14 mouse cellular contexts compared by ENCODE assay signal in the genomic region with DNA sequence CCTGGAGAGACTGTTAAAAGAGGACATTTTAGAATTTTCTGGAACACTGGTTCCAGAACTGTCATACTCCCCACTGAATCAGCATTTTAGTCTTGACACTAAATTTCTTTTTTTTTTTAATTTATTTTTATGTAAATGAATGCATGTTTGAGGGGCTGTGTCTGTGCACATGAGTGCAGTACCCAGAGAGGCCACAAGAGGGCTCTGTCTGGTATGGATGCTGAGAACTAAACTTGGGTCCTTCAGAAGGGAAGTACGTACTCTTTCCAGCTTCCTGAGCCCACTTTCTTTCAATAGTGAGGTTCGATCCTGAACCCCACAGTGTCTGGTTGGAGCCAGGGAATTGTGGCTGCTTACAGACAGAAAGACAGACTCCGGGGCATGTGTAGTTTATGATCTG. TPM values are rescaled to one million over a fixed set of nuclear protein-coding genes. Genes with fewer than 3 reads are reported as not detected.
DNase-seq lines count a peak whose midpoint lies in the region; ATAC-seq and TF ChIP-seq lines count a peak whose summit lies in the region.
"Had no signal": no experiment of that assay in that cellular context is flagged by ENCODE, and none has a peak within 500 bp of the region (broad histone marks: within the 10 kb centered on the region; RNA-seq: fewer than 3 reads in every experiment).

No protein-coding gene starts in this region.

- no peaks in the 10 kb centered on the region for H3K36me3 ChIP-seq in intestine, postnatal 0 days (ENCODE audit: control insufficient read depth, insufficient read depth)
- no peaks in the 10 kb centered on the region for H3K36me3 ChIP-seq in intestine, embryonic 16.5 days (ENCODE audit: control insufficient read depth, insufficient read depth, low read length)
- no peaks in the 10 kb centered on the region for H3K36me3 ChIP-seq in thymus, adult 2 months (ENCODE audit: control insufficient read depth, insufficient read depth, low read length)
- H3K36me3 ChIP-seq in forebrain, embryonic 15.5 days: no peaks in the 10 kb centered on the region
- no peaks in the 10 kb centered on the region for H3K36me3 ChIP-seq in forebrain, embryonic 10.5 days (replicated peaks)
- H3K36me3 ChIP-seq: stomach, embryonic 15.5 days had no signal

- no peak for ATAC-seq in intestine, postnatal 0 days
- no peak for ATAC-seq in intestine, embryonic 16.5 days
- no peak for ATAC-seq in forebrain, embryonic 15.5 days (replicated peaks)
- ATAC-seq: activated CD4-positive, CD25-positive, alpha-beta regulatory T cell, adult 4 months had no signal

- TF ChIP-seq POLR2A in thymus, adult 2 months (IDR thresholded peaks at IDR 0.05; ENCODE audit: control insufficient read depth, extremely low read depth, insufficient read depth, low read length, poor library complexity): no peak

- H3K4me3 ChIP-seq in intestine, postnatal 0 days (ENCODE audit: low read depth, low read length): no peak overlapping the region
- H3K4me3 ChIP-seq in intestine, embryonic 16.5 days (ENCODE audit: low read length): no peak overlapping the region
- no peak overlapping the region for H3K4me3 ChIP-seq in thymus, adult 2 months (ENCODE audit: control insufficient read depth, insufficient read depth, low read length)
- H3K4me3 ChIP-seq in forebrain, embryonic 15.5 days: no peak overlapping the region
- H3K4me3 ChIP-seq in forebrain, embryonic 10.5 days: no peak overlapping the region
- H3K4me3 ChIP-seq: erythroblast, embryonic 14.5 days; stomach, embryonic 15.5 days had no signal

- no peak overlapping the region for H3K27ac ChIP-seq in intestine, postnatal 0 days (ENCODE audit: low read depth, low read length)
- no peak overlapping the region for H3K27ac ChIP-seq in intestine, embryonic 16.5 days (ENCODE audit: low read length)
- no peak overlapping the region for H3K27ac ChIP-seq in thymus, adult 2 months (ENCODE audit: control insufficient read depth, insufficient read depth, low read length)
- no peak overlapping the region for H3K27ac ChIP-seq in forebrain, embryonic 15.5 days (replicated peaks)
- H3K27ac ChIP-seq in forebrain, embryonic 10.5 days: no peak overlapping the region
- H3K27ac ChIP-seq: stomach, embryonic 15.5 days had no signal

- no peaks in the 10 kb centered on the region for H3K27me3 ChIP-seq in intestine, postnatal 0 days (replicated peaks; ENCODE audit: control insufficient read depth, insufficient read depth, low read length)
- H3K27me3 ChIP-seq in intestine, embryonic 16.5 days (replicated peaks; ENCODE audit: control insufficient read depth, insufficient read depth, low read length): no peaks in the 10 kb centered on the region
- no peaks in the 10 kb centered on the region for H3K27me3 ChIP-seq in thymus, adult 2 months (ENCODE audit: control insufficient read depth, insufficient read depth, low read length)
- no peaks in the 10 kb centered on the region for H3K27me3 ChIP-seq in forebrain, embryonic 15.5 days
- no peaks in the 10 kb centered on the region; the same call in 1 of the 2 replicates for H3K27me3 ChIP-seq in forebrain, embryonic 10.5 days (ENCODE audit: poor library complexity, severe bottlenecking)
- H3K27me3 ChIP-seq: stomach, embryonic 15.5 days had no signal

- no peaks in the 10 kb centered on the region for H3K9me3 ChIP-seq in intestine, postnatal 0 days (ENCODE audit: control insufficient read depth)
- no peaks in the 10 kb centered on the region for H3K9me3 ChIP-seq in intestine, embryonic 16.5 days (ENCODE audit: control insufficient read depth, low read length)
- H3K9me3 ChIP-seq in forebrain, embryonic 15.5 days: no peaks in the 10 kb centered on the region
- no peaks in the 10 kb centered on the region for H3K9me3 ChIP-seq in forebrain, embryonic 10.5 days
- H3K9me3 ChIP-seq: stomach, embryonic 15.5 days had no signal

- WGBS in intestine, postnatal 0 days: 94% methylated on average over 3 of the region's 3 CpGs
- 95% methylated on average over 3 of the region's 3 CpGs for WGBS in intestine, embryonic 16.5 days
- whole genome bisulfite sequencing in thymus, adult 2 months: 95% methylated on average over 3 of the region's 3 CpGs
- WGBS in forebrain, embryonic 15.5 days: 97% methylated on average over 3 of the region's 3 CpGs
- 94% methylated on average over 3 of the region's 3 CpGs for WGBS in forebrain, embryonic 10.5 days

- no peak overlapping the region for H3K4me2 ChIP-seq in intestine, postnatal 0 days (replicated peaks; ENCODE audit: low read depth)
- H3K4me2 ChIP-seq in intestine, embryonic 16.5 days (ENCODE audit: low read depth, low read length): no peak overlapping the region
- no peak overlapping the region for H3K4me2 ChIP-seq in forebrain, embryonic 15.5 days (replicated peaks)
- H3K4me2 ChIP-seq: stomach, embryonic 15.5 days had no signal

- H3K9ac ChIP-seq in intestine, postnatal 0 days (ENCODE audit: low read depth, low read length): no peak overlapping the region
- H3K9ac ChIP-seq in intestine, embryonic 16.5 days (ENCODE audit: low read depth, low read length): no peak overlapping the region
- H3K9ac ChIP-seq in forebrain, embryonic 15.5 days (replicated peaks): no peak overlapping the region
- H3K9ac ChIP-seq: stomach, embryonic 15.5 days had no signal

- DNase-seq in thymus, adult 2 months: peak; percentile 40
- no peak for DNase-seq in thymus, adult 18-20 months
- peak; percentile 19 for DNase-seq in lung, postnatal 10 days
- no peak for DNase-seq in left cerebral cortex, adult 18-20 months (ENCODE audit: low spot score in 2 of 2)
- DNase-seq in forebrain, embryonic 10.5 days (ENCODE audit: extremely low spot score, low spot score): no peak
- DNase-seq: cerebellum, adult 11 months; midbrain, embryonic 14.5 days had no signal

- peaks cover 7% of the 10 kb centered on the region; the same call in 1 of the 2 replicates for H3K4me1 ChIP-seq in intestine, postnatal 0 days (replicated peaks; ENCODE audit: control insufficient read depth, insufficient read depth, low read length)
- H3K4me1 ChIP-seq in intestine, embryonic 16.5 days (ENCODE audit: control insufficient read depth, insufficient read depth, low read length): 0 out of 2 replicates have a peak, but pooled peaks cover 7% of the 10 kb centered on the region
- peaks cover 5% of the 10 kb centered on the region; the same call in 1 of the 2 replicates for H3K4me1 ChIP-seq in thymus, adult 2 months (replicated peaks; ENCODE audit: control insufficient read depth, insufficient read depth, low read length)
- no peaks in the 10 kb centered on the region for H3K4me1 ChIP-seq in forebrain, embryonic 15.5 days
- peaks cover under 1% of the 10 kb centered on the region; the same call in 1 of the 2 replicates for H3K4me1 ChIP-seq in forebrain, embryonic 10.5 days

- TF ChIP-seq CTCF in intestine, postnatal 0 days (IDR thresholded peaks at IDR 0.05; ENCODE audit: low read depth): peak; percentile 60
- TF ChIP-seq CTCF in thymus, adult 2 months (IDR thresholded peaks at IDR 0.05; ENCODE audit: borderline replicate concordance, control insufficient read depth, extremely low read depth, insufficient read depth, low read length, poor library complexity): no peak

RNA-seq across cellular contexts. Expression of a gene that starts 12.6 kb away (rescaled TPM):
- not detected in 2 replicates for polyA plus RNA-seq in intestine, postnatal 0 days (2015; fragmentation: Nextera tagmentation; extraction: Ambion mirVana)
- polyA plus RNA-seq in intestine, embryonic 16.5 days (2015; fragmentation: Nextera tagmentation; extraction: Ambion mirVana): not detected in 2 replicates
- 9.6 and 10.7 TPM in 2 replicates for polyA plus RNA-seq in thymus, adult 2 months (2012; rRNA removed)
- not detected for total RNA-seq in left cerebral cortex, adult 18-20 months (2021)
- not detected in 2 replicates for polyA plus RNA-seq in forebrain, embryonic 15.5 days (2015; fragmentation: Nextera tagmentation; extraction: Ambion mirVana)
- polyA plus RNA-seq in forebrain, embryonic 10.5 days (2016; fragmentation: Nextera tagmentation; extraction: Ambion mirVana): not detected in 2 replicates
- total RNA-seq: left cerebral cortex, postnatal 25 days had no signal
- polyA plus RNA-seq: erythroblast, embryonic 14.5 days; midbrain, embryonic 14.5 days had no signal

Comparison
In these comparisons a context has a peak if more than half of its experiments do, and no peak if none do; other contexts are left out.
1. DNase-seq: peak in thymus, adult 2 months (single experiment) and lung, postnatal 10 days (single experiment); none in thymus, adult 18-20 months (0 of 2), left cerebral cortex, adult 18-20 months (0 of 2) and forebrain, embryonic 10.5 days (single experiment).